16 mouse cellular contexts compared by ENCODE assay signal in the genomic region with DNA sequence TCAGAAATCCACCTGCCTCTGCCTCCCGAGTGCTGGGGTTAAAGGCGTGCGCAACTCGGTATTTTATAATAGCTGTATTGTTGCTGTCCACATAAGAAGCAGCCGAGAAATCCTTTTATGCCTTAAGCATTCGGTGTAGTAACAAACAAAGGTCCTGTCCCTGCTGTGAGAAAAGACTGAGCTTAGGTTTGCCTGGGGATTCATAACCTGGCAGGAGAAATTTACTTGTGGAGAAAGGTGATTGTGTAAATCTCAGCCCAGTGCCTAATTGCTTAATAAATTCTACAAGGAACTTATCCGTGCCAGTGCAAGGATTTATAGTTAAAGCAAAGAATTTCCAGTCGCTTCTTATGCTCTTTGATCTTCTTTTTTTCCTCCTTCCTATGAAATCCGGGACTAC.
"Had no signal": no experiment of that assay in that cellular context is flagged by ENCODE, and none has a peak within 500 bp of the region (broad histone marks: within the 10 kb centered on the region; RNA-seq: fewer than 3 reads in every experiment).

No protein-coding gene starts in this region.

- H3K9ac ChIP-seq: neural tube, embryonic 13.5 days; neural tube, embryonic 15.5 days; stomach, embryonic 15.5 days had no signal

- H3K27ac ChIP-seq: neural tube, embryonic 13.5 days; neural tube, embryonic 15.5 days; stomach, embryonic 15.5 days; stomach, postnatal 0 days had no signal

- H3K4me1 ChIP-seq: stomach, embryonic 15.5 days had no signal

- H3K4me3 ChIP-seq: neural tube, embryonic 13.5 days; neural tube, embryonic 15.5 days; stomach, embryonic 15.5 days had no signal

- DNase-seq: retina, postnatal 1 day; right cerebral cortex, adult 18-20 months; right cerebral cortex, postnatal 14 days; right cerebral cortex, postnatal 25 days; right cerebral cortex, postnatal 4 days; spleen, adult 18-20 months; thymus, adult 18-20 months; thymus, adult 2 months; thymus, postnatal 14 days; thymus, postnatal 25 days; thymus, postnatal 36 days; thymus, postnatal 4 days had no signal

- H3K36me3 ChIP-seq: neural tube, embryonic 13.5 days; neural tube, embryonic 15.5 days; stomach, embryonic 15.5 days had no signal

- H3K4me2 ChIP-seq: neural tube, embryonic 13.5 days; neural tube, embryonic 15.5 days; stomach, embryonic 15.5 days had no signal

- H3K27me3 ChIP-seq: neural tube, embryonic 13.5 days; neural tube, embryonic 15.5 days; stomach, embryonic 15.5 days had no signal

- H3K9me3 ChIP-seq: neural tube, embryonic 13.5 days; neural tube, embryonic 15.5 days; stomach, embryonic 15.5 days had no signal
